ENCODE assay signal across 7 mouse cellular contexts in the genomic region with DNA sequence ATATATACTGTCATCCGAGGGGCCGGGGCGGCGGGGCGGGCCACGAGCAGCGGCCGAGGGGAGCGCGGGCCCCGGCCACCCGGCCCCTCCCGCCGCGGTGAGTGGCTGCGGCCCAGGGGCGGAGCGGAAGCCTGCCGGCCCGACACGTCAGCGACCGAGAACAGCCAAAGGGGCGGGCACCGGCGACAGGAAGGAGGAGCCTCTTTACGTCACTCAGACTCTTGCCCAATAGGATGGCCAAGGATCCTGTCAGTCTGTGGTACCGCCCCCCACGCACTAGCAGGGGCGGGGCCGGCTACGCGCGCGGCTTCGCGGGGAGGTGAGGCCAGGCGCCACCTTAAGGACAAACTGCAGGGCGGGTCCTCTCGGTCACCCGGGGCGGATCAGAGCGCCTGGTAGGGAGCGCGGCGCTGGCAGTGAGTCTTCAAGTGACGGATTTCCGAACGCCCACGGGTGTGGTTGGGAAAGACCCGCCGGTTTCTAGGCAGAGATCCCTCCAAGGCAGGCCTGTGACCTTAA. TPM values are rescaled to one million over a fixed set of nuclear protein-coding genes. Genes with fewer than 3 reads are reported as not detected.
A peak's percentile ranks its signal among the peaks of the same experiment; 100 is the strongest.
DNase-seq lines count a peak whose midpoint lies in the region; ATAC-seq and TF ChIP-seq lines count a peak whose summit lies in the region.

A gene (minus strand): TSS at position 144 of the 519 bp plus-strand sequence.

- peak; percentile 99 for DNase-seq in adrenal gland, postnatal 10 days
- DNase-seq in embryonic facial prominence, embryonic 10.5 days (ENCODE audit: low spot score): peak; percentile 99
- peak; percentile 85 for DNase-seq in gonadal fat pad, adult 2 months (ENCODE audit: low read depth)
- DNase-seq in left cerebral cortex, postnatal 4 days: peak; percentile 97

- H3K4me3 ChIP-seq in embryonic facial prominence, embryonic 10.5 days: peak within 1 kb of the TSS; percentile 86
- peak within 1 kb of the TSS; percentile 90 for H3K4me3 ChIP-seq in intestine, postnatal 0 days (ENCODE audit: low read depth, low read length)
- peak within 1 kb of the TSS; percentile 84 for H3K4me3 ChIP-seq in midbrain, embryonic 12.5 days
- H3K4me3 ChIP-seq in small intestine, adult 2 months (ENCODE audit: low read depth, low read length): peak within 1 kb of the TSS; percentile 87

- H3K27me3 ChIP-seq in embryonic facial prominence, embryonic 10.5 days (replicated peaks; ENCODE audit: low read depth, poor library complexity, severe bottlenecking): no peaks in the 10 kb centered on the region
- no peaks in the 10 kb centered on the region for H3K27me3 ChIP-seq in intestine, postnatal 0 days (replicated peaks; ENCODE audit: control insufficient read depth, insufficient read depth, low read length)
- H3K27me3 ChIP-seq in midbrain, embryonic 12.5 days: no peaks in the 10 kb centered on the region
- H3K27me3 ChIP-seq in small intestine, adult 2 months (ENCODE audit: control insufficient read depth, insufficient read depth, low read length): no peaks in the 10 kb centered on the region

- peak within 1 kb of the TSS; percentile 94 for H3K27ac ChIP-seq in embryonic facial prominence, embryonic 10.5 days (replicated peaks)
- peak within 1 kb of the TSS; percentile 84 for H3K27ac ChIP-seq in intestine, postnatal 0 days (ENCODE audit: low read depth, low read length)
- H3K27ac ChIP-seq in midbrain, embryonic 12.5 days (replicated peaks): peak within 1 kb of the TSS; percentile 84
- H3K27ac ChIP-seq in small intestine, adult 2 months (ENCODE audit: insufficient read depth, low read depth, low read length): peak within 1 kb of the TSS; percentile 97

- peak; percentile 97 for ATAC-seq in intestine, postnatal 0 days
- ATAC-seq in midbrain, embryonic 12.5 days (ENCODE audit: low FRiP score, low read depth): peak; percentile 100

- peak within 1 kb of the TSS; percentile 83 for H3K4me2 ChIP-seq in intestine, postnatal 0 days (replicated peaks; ENCODE audit: low read depth)
- H3K4me2 ChIP-seq in midbrain, embryonic 12.5 days (replicated peaks): peak within 1 kb of the TSS; percentile 81

- TF ChIP-seq POLR2A in small intestine, adult 2 months (IDR thresholded peaks at IDR 0.05; ENCODE audit: low read depth, low read length): peak; percentile 89

- H3K9ac ChIP-seq in intestine, postnatal 0 days (ENCODE audit: low read depth, low read length): peak within 1 kb of the TSS; percentile 78
- H3K9ac ChIP-seq in midbrain, embryonic 12.5 days (replicated peaks): peak within 1 kb of the TSS; percentile 93

- peaks cover 18% of the 10 kb centered on the region for H3K4me1 ChIP-seq in embryonic facial prominence, embryonic 10.5 days
- peaks cover 3% of the 10 kb centered on the region; the same call in 1 of the 2 replicates for H3K4me1 ChIP-seq in intestine, postnatal 0 days (replicated peaks; ENCODE audit: control insufficient read depth, insufficient read depth, low read length)
- peaks cover 11% of the 10 kb centered on the region for H3K4me1 ChIP-seq in midbrain, embryonic 12.5 days
- peaks cover 12% of the 10 kb centered on the region for H3K4me1 ChIP-seq in small intestine, adult 2 months (ENCODE audit: control insufficient read depth, insufficient read depth, insufficient read length, low read length)

- no peaks in the 10 kb centered on the region for H3K36me3 ChIP-seq in embryonic facial prominence, embryonic 10.5 days (replicated peaks)
- H3K36me3 ChIP-seq in intestine, postnatal 0 days (ENCODE audit: control insufficient read depth, insufficient read depth): no peaks in the 10 kb centered on the region
- no peaks in the 10 kb centered on the region for H3K36me3 ChIP-seq in midbrain, embryonic 12.5 days
- H3K36me3 ChIP-seq in small intestine, adult 2 months (ENCODE audit: control insufficient read depth, insufficient read depth, low read length): 0 out of 2 replicates have a peak, but pooled peaks cover 2% of the 10 kb centered on the region

- peak; percentile 77 for TF ChIP-seq CTCF in intestine, postnatal 0 days (IDR thresholded peaks at IDR 0.05; ENCODE audit: low read depth)
- peak; percentile 19; the same call in 1 of the 2 replicates for TF ChIP-seq CTCF in small intestine, adult 2 months (IDR thresholded peaks at IDR 0.05; ENCODE audit: extremely low read depth, insufficient read length, insufficient replicate concordance, low read depth, low read length)

- intact Hi-C loops in left cerebral cortex, postnatal 4 days (cut with DNase I): no loop called here

- WGBS in embryonic facial prominence, embryonic 10.5 days: under 1% methylated on average over 52 of the region's 52 CpGs
- under 1% methylated on average over 50 of the region's 52 CpGs for WGBS in intestine, postnatal 0 days
- under 1% methylated on average over 47 of the region's 52 CpGs for WGBS in midbrain, embryonic 12.5 days
- under 1% methylated on average over 52 of the region's 52 CpGs for WGBS in small intestine, adult 2 months

- H3K9me3 ChIP-seq in embryonic facial prominence, embryonic 10.5 days: no peaks in the 10 kb centered on the region
- no peaks in the 10 kb centered on the region for H3K9me3 ChIP-seq in intestine, postnatal 0 days (ENCODE audit: control insufficient read depth)
- H3K9me3 ChIP-seq in midbrain, embryonic 12.5 days: no peaks in the 10 kb centered on the region

RNA-seq across cellular contexts. Expression of the gene that starts here (rescaled TPM):
- 10 to 100 TPM; 55.3 to 61.6 TPM for total RNA-seq in adrenal gland, postnatal 10 days (2021)
- 56.3 and 56.5 TPM in 2 replicates for polyA plus RNA-seq in embryonic facial prominence, embryonic 10.5 days (2016; fragmentation: Nextera tagmentation; extraction: Ambion mirVana)
- polyA plus RNA-seq in gonadal fat pad, adult 2 months (2012; rRNA removed): 32.8 and 33.0 TPM in 2 replicates
- polyA plus RNA-seq in intestine, postnatal 0 days (2015; fragmentation: Nextera tagmentation; extraction: Ambion mirVana): 22.3 TPM in 2 replicates
- 10 to 100 TPM; 53.1 to 57.7 TPM for total RNA-seq in left cerebral cortex, postnatal 4 days (2021)
- 60.5 and 60.6 TPM in 2 replicates for polyA plus RNA-seq in midbrain, embryonic 12.5 days (2016; fragmentation: Nextera tagmentation; extraction: Ambion mirVana)
- 4.8 and 15.1 TPM in 2 replicates for polyA plus RNA-seq in small intestine, adult 2 months (2012; rRNA removed)

Comparison
In these comparisons a context has a peak if more than half of its experiments do, and no peak if none do; other contexts are left out.
1. Peak in every context shown above with its lines: DNase-seq, ATAC-seq, H3K4me3 ChIP-seq and H3K27ac ChIP-seq.